Mouse (Mus musculus): Measurements from ENCODE around the gene Ppy.

DNA sequence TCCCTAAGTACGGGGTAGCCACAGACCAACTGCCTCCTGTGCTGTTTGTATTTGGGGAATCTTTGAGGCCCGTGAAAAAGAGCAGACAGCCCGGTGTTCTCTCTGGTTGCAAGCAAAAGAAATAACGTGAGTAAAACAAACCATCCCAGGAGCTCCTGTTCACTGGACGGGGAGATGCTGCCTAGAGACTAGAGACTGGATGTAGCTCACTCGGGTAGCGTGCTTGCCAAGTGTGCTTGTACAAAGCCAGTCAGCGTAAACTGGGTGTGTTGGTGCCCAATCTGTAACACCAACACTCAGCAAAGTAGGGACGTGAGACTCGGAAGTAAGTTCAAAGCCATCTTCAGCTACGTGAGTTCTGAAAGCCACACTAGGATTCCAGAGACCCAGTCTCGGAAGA is 48.4 kb downstream of the Ppy start:
- TF ChIP-seq POLR2A (IDR thresholded peaks at IDR 0.05; ENCODE audit: control insufficient read depth in 1 of 2, insufficient read depth in 1 of 2, low read depth in 1 of 2, low read length in 2 of 2, poor library complexity in 1 of 2) (no peak), MYC (IDR thresholded peaks at IDR 0.05; ENCODE audit: low read depth, low read length) (no peak), CTCF (IDR thresholded peaks at IDR 0.05 in 2 of 3, conservative IDR thresholded peaks at IDR 0.05 in 1 of 3; ENCODE audit: control insufficient read depth in 1 of 3, insufficient read depth in 1 of 3, low read depth in 2 of 3, low read length in 3 of 3, poor library complexity in 1 of 3, severe bottlenecking in 1 of 3) (no peak), GATA1 (IDR thresholded peaks at IDR 0.05; ENCODE audit: low read depth, low read length) (no peak), USF2 (IDR thresholded peaks at IDR 0.05; ENCODE audit: borderline replicate concordance in 1 of 2, insufficient read depth in 1 of 2, low read depth in 1 of 2, low read length in 2 of 2) (no peak), USF1 (IDR thresholded peaks at IDR 0.05; ENCODE audit: low read depth, low read length) (no peak), UBTF (IDR thresholded peaks at IDR 0.05; ENCODE audit: borderline replicate concordance, insufficient read depth, low read depth, low read length) (no peak), MAFK (IDR thresholded peaks at IDR 0.05; ENCODE audit: borderline replicate concordance, low read depth, low read length) (no peak), MYB (IDR thresholded peaks at IDR 0.05; ENCODE audit: low read depth, low read length) (no peak), E2F4 (IDR thresholded peaks at IDR 0.05; ENCODE audit: borderline replicate concordance, low read depth, low read length) (no peak), RAD21 (IDR thresholded peaks at IDR 0.05; ENCODE audit: low read depth, low read length) (no peak)

All from MEL (cell line).